Mouse (Mus musculus) erythroblast, embryonic 14.5 days (primary cell): Measurements from ENCODE around the gene Nrp1. TPM values are rescaled to one million over a fixed set of nuclear protein-coding genes. Genes with fewer than 3 reads are reported as not detected.

Source experiments
- H3K27me3 ChIP-seq: 2 replicates; pipeline ENCODE4 v1.6.1; 2012; ENCODE audit warnings: inconsistent platforms; ENCODE audit not compliant: control insufficient read depth
- H3K36me3 ChIP-seq: 2 replicates; pipeline ENCODE4 v1.6.1; 2012; ENCODE audit warnings: mild to moderate bottlenecking, inconsistent platforms; ENCODE audit not compliant: control insufficient read depth
- H3K4me1 ChIP-seq: 2 replicates; pipeline ENCODE4 v1.6.1; 2012; ENCODE audit warnings: inconsistent platforms; ENCODE audit not compliant: control insufficient read depth
- H3K4me3 ChIP-seq: replicated peaks from 2 replicates; pipeline ENCODE3; 2012; ENCODE audit warnings: moderate library complexity, mild to moderate bottlenecking, inconsistent platforms
- H3K9me3 ChIP-seq: 2 replicates; pipeline ENCODE4 v1.6.1; 2012; ENCODE audit warnings: low read length, inconsistent platforms, mixed read lengths; ENCODE audit not compliant: control insufficient read depth
- GATA1 ChIP-seq: IDR thresholded peaks from 2 replicates; pipeline ENCODE4 v1.6.1; 2012; ENCODE audit warnings: low read length, inconsistent platforms, mixed read lengths
- TAL1 ChIP-seq: IDR thresholded peaks from 3 replicates; pipeline ENCODE4 v1.6.1; 2012; ENCODE audit warnings: low read length, inconsistent platforms, mixed read lengths
- polyA plus RNA-seq: library from polyadenylated mRNA; stranded (reverse); fragments of >175 nt; gene quantifications from 2 replicates; pipeline ENCODE4 v1.2.3, GENCODE M21; 2012

The Nrp1 gene
- polyA plus RNA-seq, 1 experiment = 0.02 TPM

GRCm38 (mm10) chr8:128517546-128518102, 159.2 kb downstream of the Nrp1 start:
- no peak for TF ChIP-seq TAL1
- no peak for TF ChIP-seq GATA1
- Histone ChIP-seq H3K27me3 (no peaks in the 10 kb centered on the region), H3K36me3 (no peaks in the 10 kb centered on the region), H3K4me1 (no peaks in the 10 kb centered on the region), H3K4me3 (no peak overlapping the region), H3K9me3 (no peaks in the 10 kb centered on the region)

GRCm38 (mm10) chr8:128519366-128519765, 161.0 kb downstream of the Nrp1 start:
- H3K36me3 ChIP-seq = no peaks in the 10 kb centered on the region
- no peaks in the 10 kb centered on the region for H3K27me3 ChIP-seq
- TF ChIP-seq TAL1 = no peak
- TF ChIP-seq GATA1 = no peak
- no peaks in the 10 kb centered on the region for H3K9me3 ChIP-seq
- H3K4me3 ChIP-seq = no peak overlapping the region
- H3K4me1 ChIP-seq = no peaks in the 10 kb centered on the region

GRCm38 (mm10) chr8:128523825-128524224, 165.4 kb downstream of the Nrp1 start:
- no peaks in the 10 kb centered on the region for H3K4me1 ChIP-seq
- no peaks in the 10 kb centered on the region for H3K36me3 ChIP-seq
- TF ChIP-seq TAL1 (no peak), GATA1 (no peak)
- no peaks in the 10 kb centered on the region for H3K9me3 ChIP-seq
- H3K27me3 ChIP-seq = no peaks in the 10 kb centered on the region
- H3K4me3 ChIP-seq = no peak overlapping the region

- Histone ChIP-seq H3K27me3 (no peaks in the 10 kb centered on the region), H3K36me3 (no peaks in the 10 kb centered on the region), H3K4me1 (no peaks in the 10 kb centered on the region), H3K4me3 (no peak overlapping the region), H3K9me3 (no peaks in the 10 kb centered on the region)
- TF ChIP-seq GATA1 = no peak
- TF ChIP-seq TAL1 = no peak
Observed at GRCm38 (mm10) chr8:128525912-128526311, 167.5 kb downstream of the Nrp1 start.

- TF ChIP-seq TAL1 (no peak), GATA1 (no peak)
- no peaks in the 10 kb centered on the region for H3K4me1 ChIP-seq
- H3K4me3 ChIP-seq = no peak overlapping the region
- H3K9me3 ChIP-seq = no peaks in the 10 kb centered on the region
- no peaks in the 10 kb centered on the region for H3K27me3 ChIP-seq
- no peaks in the 10 kb centered on the region for H3K36me3 ChIP-seq
Observed at GRCm38 (mm10) chr8:128528591-128529383, 170.4 kb downstream of the Nrp1 start.

- Histone ChIP-seq H3K9me3 (no peaks in the 10 kb centered on the region), H3K4me3 (no peak overlapping the region), H3K4me1 (no peaks in the 10 kb centered on the region), H3K27me3 (no peaks in the 10 kb centered on the region), H3K36me3 (no peaks in the 10 kb centered on the region)
- no peak for TF ChIP-seq GATA1
- no peak for TF ChIP-seq TAL1
Observed at GRCm38 (mm10) chr8:128534442-128534871, 176.1 kb downstream of the Nrp1 start.

- TF ChIP-seq GATA1 (no peak), TAL1 (no peak)
- H3K36me3 ChIP-seq = no peaks in the 10 kb centered on the region
- no peaks in the 10 kb centered on the region for H3K9me3 ChIP-seq
Observed at GRCm38 (mm10) chr8:128535685-128536084, 177.3 kb downstream of the Nrp1 start.

GRCm38 (mm10) chr8:128538378-128538777, 180.0 kb downstream of the Nrp1 start:
- Histone ChIP-seq H3K4me3 (no peak overlapping the region), H3K9me3 (no peaks in the 10 kb centered on the region), H3K36me3 (no peaks in the 10 kb centered on the region), H3K4me1 (no peaks in the 10 kb centered on the region), H3K27me3 (no peaks in the 10 kb centered on the region)
- TF ChIP-seq TAL1 (no peak), GATA1 (no peak)

More at GRCm38 (mm10) chr8:128535685-128536084, 177.3 kb downstream of the Nrp1 start:
- Histone ChIP-seq H3K4me1 (no peaks in the 10 kb centered on the region), H3K4me3 (no peak overlapping the region), H3K27me3 (no peaks in the 10 kb centered on the region)

GRCm38 (mm10) chr8:128541355-128542090, 183.1 kb downstream of the Nrp1 start:
- Histone ChIP-seq H3K27me3 (no peaks in the 10 kb centered on the region), H3K9me3 (no peaks in the 10 kb centered on the region), H3K36me3 (no peaks in the 10 kb centered on the region), H3K4me3 (no peak overlapping the region), H3K4me1 (no peaks in the 10 kb centered on the region)
- no peak for TF ChIP-seq TAL1
- no peak for TF ChIP-seq GATA1
